Mouse (Mus musculus) left cerebral cortex, adult 8-10 months (tissue): ENCODE measurements at regions not wholly inside any gene's neighbourhood (a gene's known extent, or its start where the extent isn't known, plus 50 kb on each side); places are given as distances from the start of the nearest gene placed in this dataset.
"Not testable (repeated sequence)": the region's sequence is repeated elsewhere in the genome, so short reads cannot be mapped to it uniquely, and the experiment has no call there.

Experiments used
- DNase-seq, 2 experiments: peaks; one replicate each; pipeline ENCODE4 v3.0.0; 2022; ENCODE audit warnings: low spot score in 2 of 2

DNA sequence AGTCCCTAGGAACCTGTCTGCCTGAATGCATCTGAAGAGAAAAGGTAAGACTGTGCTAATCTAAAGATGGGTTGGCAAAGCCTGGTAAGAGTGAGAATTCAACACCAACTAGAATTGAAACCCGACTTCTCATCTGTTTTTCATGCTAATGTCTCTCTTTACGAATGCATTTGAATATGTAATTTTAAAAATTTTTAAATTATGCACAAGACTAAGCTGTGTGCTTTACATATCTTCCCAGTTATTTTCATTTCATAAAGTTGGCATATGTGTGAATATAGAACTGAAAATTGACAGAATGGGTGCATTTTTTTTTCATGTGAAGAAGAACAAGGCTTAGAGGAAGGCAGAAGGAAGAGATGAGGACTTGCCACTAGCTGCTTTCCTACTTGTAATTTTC lies 267.2 kb upstream of the Ube2e3 start:
- DNase-seq = no peak

DNA sequence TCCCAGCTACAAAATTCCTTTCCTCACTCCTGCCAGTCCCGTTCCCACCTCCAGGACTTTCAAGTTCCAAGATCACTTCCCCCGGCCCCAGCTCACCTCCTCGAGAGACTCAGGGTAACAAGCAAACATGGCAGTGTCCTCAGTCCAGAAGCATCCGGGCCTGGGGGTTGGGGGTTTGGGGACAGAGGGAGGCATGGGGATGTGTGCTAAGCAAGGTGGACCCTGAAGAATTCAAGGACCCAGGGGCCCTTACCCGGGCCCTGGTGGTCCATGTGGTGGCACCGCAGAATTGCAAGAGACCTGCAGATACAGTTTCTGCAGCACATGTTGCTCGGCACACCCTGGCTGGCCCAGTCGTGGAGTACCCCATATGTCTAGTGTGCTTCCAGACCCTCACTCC lies 269.9 kb upstream of the Ube2e3 start:
- no peak for DNase-seq

- no peak for DNase-seq
Observed at GRCm38 (mm10) chr2:78596251-78596650, 271.7 kb upstream of the Ube2e3 start.

DNA sequence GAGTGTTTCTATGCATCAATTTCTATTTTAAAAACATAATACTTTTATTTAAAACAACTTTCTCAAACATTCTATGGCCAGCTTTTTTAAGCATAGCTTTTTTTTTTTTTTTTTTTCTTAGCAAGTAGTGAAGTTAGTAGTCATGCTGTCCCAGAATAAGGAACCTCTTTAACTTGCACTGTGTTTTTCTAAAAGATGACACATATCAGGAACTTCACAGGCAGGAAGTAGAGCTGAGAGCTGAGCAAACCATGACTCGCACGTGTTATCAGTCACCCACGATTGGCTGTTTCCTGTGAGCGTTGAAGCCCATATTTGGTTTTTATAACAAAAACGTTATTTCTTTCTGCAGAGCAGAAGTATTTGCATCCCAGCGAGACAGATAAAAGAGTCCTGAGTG lies 287.9 kb upstream of the Ube2e3 start:
- no peak for DNase-seq

GRCm38 (mm10) chr2:78572492-78572891 lies 295.4 kb upstream of the Ube2e3 start:
- DNase-seq = no peak

- DNase-seq = no peak
Observed at GRCm38 (mm10) chr2:78558128-78558527, 309.8 kb upstream of the Ube2e3 start.

DNA sequence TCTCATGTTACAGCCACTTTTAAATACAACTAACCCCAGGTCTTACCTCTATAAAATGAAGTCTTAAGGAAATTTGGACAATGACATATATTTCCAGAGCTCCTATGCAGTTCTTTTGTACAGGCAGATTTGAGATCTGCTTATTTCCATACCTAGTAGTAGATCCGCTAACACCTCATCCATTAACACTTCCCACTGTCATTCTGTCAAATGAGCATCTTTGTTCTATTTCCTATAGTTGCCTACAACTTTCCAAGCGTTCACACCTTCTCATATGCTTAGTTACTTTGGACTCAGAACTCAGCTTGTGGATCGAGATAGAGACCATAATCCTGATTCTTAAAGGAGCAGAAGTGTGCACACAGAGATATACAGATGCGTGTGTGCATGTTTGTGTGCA lies 316.8 kb upstream of the Ube2e3 start:
- no peak for DNase-seq

- no peak for DNase-seq
Observed at GRCm38 (mm10) chr2:78548683-78549467, 319.0 kb upstream of the Ube2e3 start.

DNA sequence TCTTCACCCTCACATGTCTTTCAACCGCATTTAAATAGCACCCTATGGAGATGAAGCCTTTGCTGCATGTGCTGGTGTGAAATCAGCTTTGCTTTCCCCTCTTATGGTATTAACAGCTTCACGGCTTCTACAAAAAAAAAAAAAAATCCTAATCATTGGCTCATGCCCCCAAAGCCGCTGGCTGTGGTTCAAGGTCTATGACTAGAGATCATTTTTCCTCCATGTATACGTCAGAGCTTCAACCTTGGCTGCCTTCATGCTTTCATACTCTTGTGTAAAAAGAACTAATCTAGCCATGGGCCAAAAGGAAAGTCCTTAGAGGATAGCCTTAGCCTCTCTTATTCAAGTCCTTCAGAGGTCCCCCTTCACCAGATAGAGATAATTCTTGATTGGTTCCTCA lies 320.6 kb upstream of the Ube2e3 start:
- no peak for DNase-seq

DNA sequence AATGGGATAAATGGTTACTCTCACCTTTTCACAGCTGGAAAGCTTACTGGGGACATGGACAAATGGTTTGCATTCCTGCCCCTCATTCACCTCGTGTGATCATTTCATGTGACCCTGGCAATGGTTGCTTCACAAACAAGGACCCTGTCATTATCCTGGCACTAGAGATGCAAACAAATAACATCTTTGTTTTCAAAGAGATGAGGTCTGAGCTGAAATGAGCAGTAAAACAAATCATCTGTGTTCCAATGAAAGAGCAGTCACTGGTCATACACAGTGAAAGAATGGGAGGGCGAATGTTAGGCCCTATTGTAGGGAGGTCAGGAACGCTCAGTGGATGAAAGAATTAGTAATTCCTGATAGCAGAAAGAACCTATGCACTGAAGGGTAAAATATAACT lies 327.5 kb upstream of the Ube2e3 start:
- DNase-seq = peak in 1 of 2 experiments; percentile 18

- DNase-seq = no peak
Observed at GRCm38 (mm10) chr2:78539592-78540300, 328.2 kb upstream of the Ube2e3 start.

GRCm38 (mm10) chr2:78537574-78537973 lies 330.4 kb upstream of the Ube2e3 start:
- DNase-seq = no peak

DNA sequence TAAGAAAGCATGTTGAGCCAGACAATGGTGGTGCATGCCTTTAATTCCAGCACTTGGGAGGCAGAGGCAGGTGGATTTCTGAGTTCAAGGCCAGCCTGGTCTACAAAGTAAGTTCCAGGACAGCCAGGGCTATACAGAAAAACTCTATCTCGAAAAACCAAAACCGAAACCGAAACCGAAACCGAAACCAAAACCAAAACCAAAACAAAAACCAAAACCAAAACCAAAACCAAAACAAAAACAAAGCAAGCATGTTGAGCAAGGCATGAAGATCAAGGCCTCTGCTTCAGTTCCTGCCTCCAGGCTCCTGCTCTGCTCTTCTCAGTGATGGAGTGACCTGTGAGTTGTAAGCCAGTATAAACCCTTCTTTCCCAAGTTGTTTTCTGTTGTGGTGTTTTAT lies 334.0 kb upstream of the Ube2e3 start:
- not testable (repeated sequence) for DNase-seq

GRCm38 (mm10) chr2:78530535-78530934 lies 337.4 kb upstream of the Ube2e3 start:
- no peak for DNase-seq

- no peak for DNase-seq
Observed at GRCm38 (mm10) chr2:78520258-78521023, 347.5 kb upstream of the Ube2e3 start.

GRCm38 (mm10) chr2:78493115-78493514 lies 374.8 kb upstream of the Ube2e3 start:
- no peak for DNase-seq

DNA sequence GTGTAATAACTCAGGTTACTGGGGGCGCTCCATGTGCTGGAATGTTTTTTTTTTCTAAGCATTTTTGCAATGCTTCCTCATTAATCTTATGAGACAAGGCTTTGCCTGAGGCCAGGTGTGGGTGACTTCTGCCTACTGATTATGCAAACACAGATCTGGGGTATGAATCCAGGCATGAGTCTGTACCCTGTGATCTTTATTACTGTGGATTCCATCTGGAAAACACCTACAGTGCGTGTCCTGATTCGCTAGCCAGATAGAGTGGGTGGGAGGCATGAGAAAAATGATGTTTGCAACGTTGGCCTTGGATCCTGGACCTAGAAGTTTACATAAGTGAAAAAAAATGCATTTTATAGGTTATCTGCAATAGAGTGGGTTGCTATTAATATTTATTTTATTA lies 387.9 kb upstream of the Ube2e3 start:
- DNase-seq = peak in 1 of 2 experiments; percentile 34

DNA sequence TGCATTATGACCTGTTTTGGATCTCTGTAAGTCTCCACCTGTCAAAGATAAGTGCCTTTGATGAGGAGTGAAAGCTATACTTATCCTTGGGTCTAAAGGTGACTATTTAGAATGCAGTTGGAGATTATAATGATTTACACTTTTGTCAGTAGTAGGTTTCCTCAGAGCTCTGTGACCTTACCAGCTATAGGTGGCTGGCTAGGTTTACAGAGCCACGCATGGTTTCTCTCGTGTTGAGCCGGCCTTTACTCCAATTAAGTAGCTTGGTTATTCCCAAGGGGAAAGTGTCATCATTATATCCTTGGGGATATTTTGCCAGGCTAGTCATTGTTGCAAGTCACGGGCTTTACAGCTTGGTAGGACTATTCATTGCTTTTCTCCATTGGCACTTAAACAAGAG lies 408.5 kb upstream of the Ube2e3 start:
- no peak for DNase-seq

GRCm38 (mm10) chr2:78453411-78453810 lies 414.5 kb upstream of the Ube2e3 start:
- DNase-seq = no peak

DNA sequence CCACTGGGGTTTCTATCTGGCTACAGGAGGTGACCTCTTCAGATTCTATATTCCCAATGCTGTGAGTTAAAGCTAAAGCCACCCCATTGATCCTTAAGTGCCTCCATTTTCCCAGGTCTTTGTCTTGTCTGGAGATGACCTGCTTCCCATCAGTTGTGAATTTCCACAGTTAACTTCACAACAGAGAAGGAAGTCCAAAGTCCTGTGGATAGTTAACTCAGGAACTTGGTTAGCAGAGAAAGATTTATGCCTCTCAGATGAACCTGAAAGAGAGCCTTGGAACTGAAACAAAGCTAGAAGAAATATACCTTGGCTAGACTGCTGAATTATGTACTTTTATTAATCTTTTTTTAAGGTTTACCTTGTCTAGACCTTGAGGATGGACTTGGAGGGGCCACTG lies 431.1 kb upstream of the Ube2e3 start:
- DNase-seq = no peak

- no peak for DNase-seq
Observed at GRCm38 (mm10) chr2:78435071-78435470, 432.9 kb upstream of the Ube2e3 start.

GRCm38 (mm10) chr2:78427659-78428336 lies 440.1 kb upstream of the Ube2e3 start:
- DNase-seq = no peak
